Mouse (Mus musculus): ENCODE data around the gene Ctdspl2.

Gene Ctdspl2

GRCm38 (mm10) chr2:122059365-122060115 is 103.7 kb downstream of the Ctdspl2 start:
- no peak for DNase-seq (ENCODE audit: low spot score)

All from ovary, adult 18-20 months (tissue).